Mouse (Mus musculus) neural tube, embryonic 12.5 days (tissue): Measurements from ENCODE around the gene Snx15. TPM values are rescaled to one million over a fixed set of nuclear protein-coding genes. Genes with fewer than 3 reads are reported as not detected.
A peak's percentile ranks its signal among the peaks of the same experiment; 100 is the strongest.
"Not testable (repeated sequence)": the region's sequence is repeated elsewhere in the genome, so short reads cannot be mapped to it uniquely, and the experiment has no call there.

Source experiments
- ATAC-seq: fragments of 200-750 bp; cut with Nextera tagmentation; 2 replicates; pipeline ENCODE4 v1.8.0; 2017; ENCODE audit warnings: low read depth, mild to moderate bottlenecking, moderate TSS enrichment, moderate library complexity; ENCODE audit not compliant: low FRiP score
- H3K27ac ChIP-seq: fragments of 300-500 bp; sonication (generic); 2 replicates; pipeline ENCODE4 v1.5.1; 2016
- H3K27me3 ChIP-seq: fragments of 300-500 bp; sonication (generic); replicated peaks from 2 replicates; pipeline ENCODE4 v1.6.1; 2016; ENCODE audit warnings: mild to moderate bottlenecking
- H3K36me3 ChIP-seq: fragments of 300-500 bp; sonication (generic); 2 replicates; pipeline ENCODE4 v1.6.1; 2016; ENCODE audit warnings: mild to moderate bottlenecking
- H3K4me1 ChIP-seq: fragments of 300-500 bp; sonication (generic); 2 replicates; pipeline ENCODE4 v1.6.1; 2016
- H3K4me2 ChIP-seq: fragments of 300-500 bp; sonication (generic); replicated peaks from 2 replicates; pipeline ENCODE4 v1.6.1; 2016; ENCODE audit warnings: mild to moderate bottlenecking
- H3K4me3 ChIP-seq: fragments of 300-500 bp; sonication (generic); 2 replicates; pipeline ENCODE4 v1.5.1; 2016
- H3K9ac ChIP-seq: fragments of 300-500 bp; sonication (generic); 2 replicates; pipeline ENCODE4 v1.6.1; 2016; ENCODE audit warnings: mild to moderate bottlenecking
- H3K9me3 ChIP-seq: fragments of 300-500 bp; sonication (generic); 2 replicates; pipeline ENCODE4 v1.6.1; 2016; ENCODE audit warnings: mild to moderate bottlenecking
- WGBS: fragments of 180-500 bp; shearing (Covaris S2); methylation state at CpG from one replicate; pipeline ENCODE4 v1.1.7; 2016; 5-methylcytosine and 5-hydroxymethylcytosine counted together
- polyA plus RNA-seq: library from polyadenylated mRNA; unstranded; fragments of >200 nt; fragmentation: Nextera tagmentation; extraction: Ambion mirVana; gene quantifications from 2 replicates; pipeline ENCODE4 v1.2.1, GENCODE M21; 2016

Gene Snx15
- polyA plus RNA-seq, 1 experiment from 2014 or later, result 40.3 TPM

DNA sequence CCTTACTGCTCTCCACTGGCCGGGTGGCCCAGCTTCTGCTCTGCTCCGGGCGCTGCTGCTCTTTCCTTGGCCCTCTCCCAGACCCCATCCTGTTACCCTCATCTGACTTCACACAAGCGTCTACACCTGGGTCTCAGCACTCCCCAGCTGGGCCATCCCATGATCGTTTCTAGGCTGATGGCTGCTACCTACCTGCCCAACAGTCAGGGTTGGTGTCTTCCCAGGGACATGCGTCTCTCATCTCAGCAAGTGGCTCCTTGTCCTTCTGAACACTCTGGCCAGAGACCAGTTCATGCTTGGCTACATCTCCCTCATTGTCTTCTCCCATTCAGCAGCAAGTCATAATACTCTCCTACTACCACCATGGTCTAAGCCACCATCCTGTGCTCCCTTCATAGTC, 11.6 kb upstream of the Snx15 start:
- H3K9me3 ChIP-seq, result no peaks in the 10 kb centered on the region
- peak overlapping the region; percentile 85 for H3K4me2 ChIP-seq
- ATAC-seq, result no peak
- peaks cover 34% of the 10 kb centered on the region for H3K36me3 ChIP-seq
- WGBS, result 96% methylated on average over 6 of the region's 6 CpGs
- peaks cover 11% of the 10 kb centered on the region; the same call in 1 of the 2 replicates for H3K4me1 ChIP-seq
- no peak overlapping the region for H3K4me3 ChIP-seq
- peak overlapping the region; percentile 76; the same call in 1 of the 2 replicates for H3K9ac ChIP-seq
- H3K27ac ChIP-seq, result no peak overlapping the region
- no peaks in the 10 kb centered on the region for H3K27me3 ChIP-seq

DNA sequence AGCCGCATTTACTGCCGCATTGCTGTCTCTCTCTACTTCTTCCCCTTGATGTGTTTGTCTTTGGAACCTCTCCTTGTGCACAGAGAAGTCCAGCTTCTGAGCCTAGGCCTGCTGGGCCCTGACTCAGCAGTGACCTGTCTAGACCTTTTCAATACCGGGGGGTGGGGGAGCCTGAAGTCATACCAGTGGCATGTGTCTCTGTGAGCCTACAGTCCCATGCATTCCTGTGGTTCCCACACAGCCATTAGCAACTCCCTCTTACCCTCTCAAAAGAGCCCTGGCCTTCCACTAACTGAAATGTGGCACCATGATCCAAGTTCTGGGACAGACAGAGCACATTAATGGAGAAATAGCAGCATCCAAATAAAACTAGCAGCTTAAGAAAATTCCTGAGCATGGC, 8.3 kb upstream of the Snx15 start:
- Histone ChIP-seq H3K36me3 (peaks cover 41% of the 10 kb centered on the region), H3K4me3 (no peak overlapping the region)
- WGBS, result 92% methylated on average over 3 of the region's 3 CpGs

DNA sequence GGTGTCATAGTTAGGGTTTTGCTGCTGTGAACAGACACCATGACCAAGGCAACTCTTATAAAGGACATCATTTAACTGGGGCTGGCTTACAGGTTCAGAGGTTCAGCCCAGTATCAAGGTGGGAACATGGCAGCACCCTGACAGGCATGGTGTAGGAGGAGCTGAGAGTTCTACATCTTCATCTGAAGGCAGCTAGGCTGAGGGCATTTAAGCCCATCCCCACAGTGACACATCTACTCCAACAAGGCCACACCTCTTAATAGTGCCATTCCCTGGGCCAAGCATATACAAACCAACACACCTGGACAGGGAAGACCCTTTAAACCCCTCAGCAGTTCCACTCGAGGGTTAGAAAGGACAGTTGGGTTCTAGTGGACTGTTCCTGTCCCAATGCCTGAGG, 5.1 kb upstream of the Snx15 start:
- not testable (repeated sequence) for H3K4me2 ChIP-seq, H3K9ac ChIP-seq, H3K4me1 ChIP-seq, H3K9me3 ChIP-seq, H3K4me3 ChIP-seq, H3K27me3 ChIP-seq, ATAC-seq, H3K27ac ChIP-seq
- WGBS, result 50% methylated on average over 1 of the region's 1 CpGs
- peaks cover 38% of the 10 kb centered on the region for H3K36me3 ChIP-seq

More for the DNA sequence above, 8.3 kb upstream of the Snx15 start:
- no peaks in the 10 kb centered on the region for H3K9me3 ChIP-seq
- ATAC-seq, result no peak
- H3K27me3 ChIP-seq, result no peaks in the 10 kb centered on the region
- H3K9ac ChIP-seq, result 0 out of 2 replicates have a peak overlapping the region, but pooled peaks have one; percentile 13
- H3K27ac ChIP-seq, result no peak overlapping the region
- no peak overlapping the region for H3K4me2 ChIP-seq
- peaks cover 11% of the 10 kb centered on the region; the same call in 1 of the 2 replicates for H3K4me1 ChIP-seq

- H3K27me3 ChIP-seq, result no peaks in the 10 kb centered on the region
- no peak overlapping the region for H3K4me3 ChIP-seq
- no peaks in the 10 kb centered on the region for H3K9me3 ChIP-seq
- no peak for ATAC-seq
- H3K36me3 ChIP-seq, result peaks cover 31% of the 10 kb centered on the region
- WGBS, result 87% methylated on average over 7 of the region's 7 CpGs
- no peak overlapping the region for H3K27ac ChIP-seq
- H3K4me1 ChIP-seq, result peaks cover 5% of the 10 kb centered on the region; the same call in 1 of the 2 replicates
- H3K9ac ChIP-seq, result no peak overlapping the region
- H3K4me2 ChIP-seq, result no peak overlapping the region
These were observed 4.2 kb upstream of the Snx15 start for GRCm38 (mm10) chr19:6132171-6132827.

DNA sequence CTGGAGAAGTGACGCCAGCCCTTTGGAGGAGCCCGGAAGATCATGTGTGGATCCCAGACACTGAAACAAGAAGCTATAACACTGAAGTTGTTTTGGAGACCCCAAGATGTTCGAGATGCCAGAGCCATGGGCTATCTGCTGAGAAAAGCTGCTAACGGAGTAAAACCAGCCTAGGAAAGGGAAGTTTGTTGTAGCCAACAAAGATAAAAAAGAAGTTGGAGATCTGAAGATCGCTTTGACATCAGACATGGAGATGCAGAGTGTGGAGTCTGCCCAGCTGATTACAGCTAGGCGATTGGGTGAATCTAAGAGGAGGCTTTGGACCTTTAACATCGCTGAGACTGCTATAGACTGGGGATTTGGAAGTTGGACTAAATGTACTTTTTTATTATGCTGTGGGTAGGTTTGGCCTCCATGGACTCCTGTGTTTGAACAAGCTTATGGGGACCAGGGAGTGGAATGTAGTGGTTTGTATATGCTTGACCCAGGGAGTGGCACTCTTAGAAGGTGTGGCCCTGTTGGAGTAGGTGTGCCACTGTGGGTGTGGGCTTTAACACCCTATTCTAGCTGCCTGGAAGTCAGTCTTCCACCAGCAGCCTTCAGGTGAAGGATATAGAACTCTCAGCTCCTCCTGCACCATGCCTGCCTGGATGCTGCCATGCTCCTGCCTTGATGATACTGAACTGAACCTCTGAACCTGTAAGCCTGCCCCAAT, 2.5 kb upstream of the Snx15 start:
- H3K27ac ChIP-seq, H3K4me3 ChIP-seq, H3K4me1 ChIP-seq, H3K27me3 ChIP-seq, H3K9ac ChIP-seq, H3K4me2 ChIP-seq, H3K9me3 ChIP-seq, ATAC-seq: not testable (repeated sequence)
- WGBS, result 82% methylated on average over 7 of the region's 7 CpGs
- peaks cover 15% of the 10 kb centered on the region for H3K36me3 ChIP-seq

DNA sequence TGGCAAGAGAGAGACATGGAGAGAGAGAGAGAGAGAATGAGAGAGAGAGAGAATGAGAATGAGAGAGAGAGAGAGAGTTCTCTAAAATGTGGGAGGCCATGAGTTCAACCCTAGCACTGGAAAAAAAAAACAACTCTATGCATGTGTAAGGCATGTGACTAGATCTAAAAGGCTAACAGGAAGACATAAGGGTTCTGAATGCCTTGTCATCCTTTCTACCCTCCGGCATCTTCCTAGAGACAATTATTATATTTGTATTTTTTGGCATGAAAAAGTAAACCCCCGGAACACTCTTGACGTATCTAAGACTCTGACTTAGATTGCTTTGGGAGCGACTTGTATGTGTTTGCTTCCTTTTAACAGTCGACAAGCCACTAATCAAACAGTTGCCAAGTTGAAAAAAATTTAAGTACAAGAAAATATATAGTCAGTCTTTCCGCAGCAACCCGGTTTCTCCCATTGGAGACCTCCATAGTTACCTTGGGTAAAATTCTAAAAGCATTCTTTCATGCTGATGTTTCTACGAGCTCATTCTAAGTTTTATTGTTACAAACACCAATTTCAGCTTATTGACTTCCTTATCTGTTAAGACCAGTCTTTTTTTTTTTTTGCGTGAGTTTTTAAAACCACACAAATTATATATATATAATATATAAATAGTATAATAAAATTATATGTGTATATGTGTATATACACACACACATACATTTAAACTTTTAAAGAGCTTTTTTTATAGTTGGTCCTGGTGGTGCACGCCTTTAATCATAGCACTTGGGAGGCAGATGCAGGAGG, 1.1 kb downstream of the Snx15 start:
- Histone ChIP-seq H3K27ac (no peak overlapping the region), H3K4me1 (peaks cover 5% of the 10 kb centered on the region; the same call in 1 of the 2 replicates), H3K9me3 (no peaks in the 10 kb centered on the region), H3K4me2 (peak overlapping the region; percentile 70), H3K4me3 (peak overlapping the region; percentile 52), H3K9ac (peak overlapping the region; percentile 66; the same call in 1 of the 2 replicates), H3K27me3 (no peaks in the 10 kb centered on the region), H3K36me3 (no peaks in the 10 kb centered on the region; the same call in 1 of the 2 replicates)
- 74% methylated on average over 10 of the region's 10 CpGs for WGBS
- no peak for ATAC-seq

DNA sequence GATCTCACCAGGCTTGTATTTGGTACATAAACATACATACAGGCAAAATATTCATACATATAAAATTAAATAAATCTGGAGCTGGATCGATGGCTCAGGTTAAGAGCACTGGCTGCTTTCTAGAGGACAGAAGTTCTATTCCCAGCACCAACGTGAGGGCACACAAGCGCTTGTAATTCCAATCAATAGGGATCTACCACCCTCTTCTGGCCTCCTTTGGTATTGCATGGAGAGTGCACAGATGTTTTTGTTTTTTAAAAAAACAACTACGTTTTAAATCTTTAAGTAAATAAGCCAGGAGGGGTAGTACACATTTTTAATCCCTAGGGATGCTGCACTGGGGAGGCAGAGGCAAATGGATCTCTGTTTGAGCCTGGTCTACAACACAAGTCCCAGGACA, 1.8 kb downstream of the Snx15 start:
- Histone ChIP-seq H3K4me3 (no peak overlapping the region), H3K27ac (no peak overlapping the region), H3K9ac (no peak overlapping the region), H3K4me2 (no peak overlapping the region), H3K27me3 (no peaks in the 10 kb centered on the region), H3K9me3 (no peaks in the 10 kb centered on the region), H3K36me3 (peaks cover 7% of the 10 kb centered on the region; the same call in 1 of the 2 replicates), H3K4me1 (peaks cover 5% of the 10 kb centered on the region; the same call in 1 of the 2 replicates)
- 29% methylated on average over 4 of the region's 4 CpGs for WGBS
- ATAC-seq, result no peak

DNA sequence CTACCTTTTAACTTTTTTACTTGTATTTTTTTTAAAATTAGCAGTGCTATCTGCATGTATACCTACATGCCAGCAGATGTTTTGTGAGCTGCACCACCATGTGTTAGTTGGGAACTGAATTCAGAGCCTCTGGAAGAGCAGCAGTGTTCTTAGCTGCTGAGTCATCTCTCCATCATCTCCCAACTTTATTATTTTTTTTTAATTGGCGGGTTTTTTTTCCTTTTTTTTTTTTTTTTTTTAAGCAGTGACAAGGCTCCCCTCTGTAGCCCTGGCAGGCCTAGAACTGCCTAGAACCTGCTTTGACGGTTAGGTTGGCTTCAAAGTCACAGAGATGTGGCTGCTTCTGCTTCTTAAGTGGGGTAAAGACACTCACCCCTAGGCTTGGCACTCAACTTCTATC, 3.2 kb downstream of the Snx15 start:
- Histone ChIP-seq H3K36me3 (peaks cover 8% of the 10 kb centered on the region; the same call in 1 of the 2 replicates), H3K9me3 (no peaks in the 10 kb centered on the region), H3K4me1 (peaks cover 5% of the 10 kb centered on the region; the same call in 1 of the 2 replicates), H3K4me3 (no peak overlapping the region), H3K27ac (no peak overlapping the region), H3K4me2 (no peak overlapping the region), H3K27me3 (no peaks in the 10 kb centered on the region), H3K9ac (no peak overlapping the region)
- no peak for ATAC-seq
- 85% methylated on average over 2 of the region's 2 CpGs for WGBS

DNA sequence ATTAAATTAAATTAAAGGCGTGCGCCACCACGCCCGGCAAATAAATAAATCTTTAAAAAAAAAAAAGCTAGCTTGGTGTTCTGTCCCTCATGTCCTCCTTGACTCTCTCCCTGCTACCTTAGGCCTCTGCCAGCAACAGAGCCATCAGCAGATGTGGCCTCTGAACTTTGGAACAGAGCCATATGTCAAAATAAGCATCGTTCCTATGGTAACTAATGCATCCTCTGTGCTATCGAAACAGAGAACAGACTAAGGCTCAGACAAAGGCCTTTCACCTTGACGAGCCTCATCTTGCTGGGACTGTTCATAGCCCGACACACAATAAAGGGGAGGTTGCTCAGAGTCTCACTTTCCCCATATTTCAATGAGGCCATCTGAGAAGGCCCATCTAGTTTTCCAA, 4.8 kb downstream of the Snx15 start:
- H3K4me1 ChIP-seq, result peaks cover 11% of the 10 kb centered on the region
- no peaks in the 10 kb centered on the region for H3K9me3 ChIP-seq
- H3K27me3 ChIP-seq, result no peaks in the 10 kb centered on the region
- WGBS, result 69% methylated on average over 8 of the region's 8 CpGs
- peaks cover 8% of the 10 kb centered on the region; the same call in 1 of the 2 replicates for H3K36me3 ChIP-seq
- H3K4me2 ChIP-seq, result no peak overlapping the region
- no peak overlapping the region for H3K4me3 ChIP-seq
- no peak overlapping the region for H3K27ac ChIP-seq
- ATAC-seq, result no peak
- H3K9ac ChIP-seq, result no peak overlapping the region

- H3K36me3 ChIP-seq, result peaks cover 8% of the 10 kb centered on the region; the same call in 1 of the 2 replicates
- 35% methylated on average over 19 of the region's 19 CpGs for WGBS
- H3K27ac ChIP-seq, result no peak overlapping the region
- peaks cover 20% of the 10 kb centered on the region for H3K4me1 ChIP-seq
- ATAC-seq, result no peak
- no peak overlapping the region; the same call in 1 of the 2 replicates for H3K4me2 ChIP-seq
- H3K27me3 ChIP-seq, result no peaks in the 10 kb centered on the region
- no peaks in the 10 kb centered on the region for H3K9me3 ChIP-seq
- H3K4me3 ChIP-seq, result no peak overlapping the region
- H3K9ac ChIP-seq, result no peak overlapping the region
These were observed 6.3 kb downstream of the Snx15 start for GRCm38 (mm10) chr19:6121761-6122160.

- H3K4me1 ChIP-seq, result peaks cover 25% of the 10 kb centered on the region
- peaks cover 32% of the 10 kb centered on the region for H3K36me3 ChIP-seq
- peak; percentile 35 for ATAC-seq
- H3K27ac ChIP-seq, result 0 out of 2 replicates have a peak overlapping the region, but pooled peaks have one; percentile 20
- no peaks in the 10 kb centered on the region for H3K27me3 ChIP-seq
- H3K9me3 ChIP-seq, result no peaks in the 10 kb centered on the region
- WGBS, result 2% methylated on average over 8 of the region's 8 CpGs
- H3K4me2 ChIP-seq, result peak overlapping the region; percentile 95
- H3K9ac ChIP-seq, result peak overlapping the region; percentile 92; the same call in 1 of the 2 replicates
- H3K4me3 ChIP-seq, result peak overlapping the region; percentile 86
These were observed 9.4 kb downstream of the Snx15 start for GRCm38 (mm10) chr19:6118677-6119185.
